Mouse (Mus musculus) limb, embryonic 15.5 days (tissue): Measurements from ENCODE around the gene Slc25a40. TPM values are rescaled to one million over a fixed set of nuclear protein-coding genes. Genes with fewer than 3 reads are reported as not detected.

Experiments used
- ATAC-seq: fragments of 200-750 bp; cut with Nextera tagmentation; 2 replicates; pipeline ENCODE4 v1.8.0; 2017; ENCODE audit warnings: low read depth, moderate TSS enrichment; ENCODE audit not compliant: insufficient number of reproducible peaks, low FRiP score, low TSS enrichment
- H3K27ac ChIP-seq: fragments of 300-500 bp; sonication (generic); 2 replicates; pipeline ENCODE4 v1.5.1; 2015; ENCODE audit warnings: moderate library complexity, mild to moderate bottlenecking, inconsistent platforms
- H3K27me3 ChIP-seq: fragments of 300-500 bp; sonication (generic); 2 replicates; pipeline ENCODE4 v1.6.1; 2015; ENCODE audit warnings: inconsistent platforms
- H3K36me3 ChIP-seq: fragments of 300-500 bp; sonication (generic); 2 replicates; pipeline ENCODE4 v1.6.1; 2015; ENCODE audit warnings: inconsistent platforms
- H3K4me1 ChIP-seq: fragments of 300-500 bp; sonication (generic); 2 replicates; pipeline ENCODE4 v1.6.1; 2015; ENCODE audit warnings: inconsistent platforms
- H3K4me2 ChIP-seq: fragments of 300-500 bp; sonication (generic); 2 replicates; pipeline ENCODE4 v1.6.1; 2015; ENCODE audit warnings: mild to moderate bottlenecking, inconsistent platforms
- H3K4me3 ChIP-seq: fragments of 300-500 bp; sonication (generic); 2 replicates; pipeline ENCODE4 v1.5.1; 2015; ENCODE audit warnings: mild to moderate bottlenecking, inconsistent platforms
- H3K9ac ChIP-seq: fragments of 300-500 bp; sonication (generic); 2 replicates; pipeline ENCODE4 v1.6.1; 2015; ENCODE audit warnings: inconsistent platforms
- H3K9me3 ChIP-seq: fragments of 300-500 bp; sonication (generic); 2 replicates; pipeline ENCODE4 v1.6.1; 2016; ENCODE audit warnings: inconsistent platforms
- WGBS: fragments of 180-500 bp; shearing (Covaris S2); methylation state at CpG from one replicate; pipeline ENCODE4 v1.1.7; 2015; 5-methylcytosine and 5-hydroxymethylcytosine counted together
- polyA plus RNA-seq: library from polyadenylated mRNA; unstranded; fragments of >200 nt; fragmentation: Nextera tagmentation; extraction: Ambion mirVana; gene quantifications from 2 replicates; pipeline ENCODE4 v1.2.1, GENCODE M21; 2015

The Slc25a40 gene
- polyA plus RNA-seq, 1 experiment from 2014 or later: 14.2 TPM

- no peaks in the 10 kb centered on the region for H3K36me3 ChIP-seq
- peak overlapping the region; percentile 94 for H3K4me3 ChIP-seq
- H3K27me3 ChIP-seq: no peaks in the 10 kb centered on the region
- ATAC-seq: no peak
- H3K9ac ChIP-seq: no peak overlapping the region
- no peaks in the 10 kb centered on the region for H3K9me3 ChIP-seq
- H3K4me2 ChIP-seq: peak overlapping the region; percentile 69
- 26% methylated on average over 7 of the region's 7 CpGs for WGBS
- H3K27ac ChIP-seq: no peak overlapping the region
- H3K4me1 ChIP-seq: 0 out of 2 replicates have a peak, but pooled peaks cover 4% of the 10 kb centered on the region
These were observed 1.5 kb downstream of the Slc25a40 start for GRCm38 (mm10) chr5:8424116-8424515.

- H3K9ac ChIP-seq: no peak overlapping the region
- H3K27ac ChIP-seq: no peak overlapping the region
- no peak overlapping the region for H3K4me2 ChIP-seq
- no peak overlapping the region for H3K4me3 ChIP-seq
- no peaks in the 10 kb centered on the region for H3K27me3 ChIP-seq
- H3K4me1 ChIP-seq: 0 out of 2 replicates have a peak, but pooled peaks cover 4% of the 10 kb centered on the region
- no peaks in the 10 kb centered on the region for H3K9me3 ChIP-seq
- no peaks in the 10 kb centered on the region for H3K36me3 ChIP-seq
- ATAC-seq: no peak
- 64% methylated on average over 5 of the region's 5 CpGs for WGBS
These were observed 3.2 kb downstream of the Slc25a40 start for GRCm38 (mm10) chr5:8425899-8426298.

- H3K9ac ChIP-seq: no peak overlapping the region
- H3K36me3 ChIP-seq: peaks cover 15% of the 10 kb centered on the region; the same call in 1 of the 2 replicates
- H3K4me3 ChIP-seq: no peak overlapping the region
- H3K27ac ChIP-seq: no peak overlapping the region
- H3K9me3 ChIP-seq: no peaks in the 10 kb centered on the region
- H3K4me1 ChIP-seq: no peaks in the 10 kb centered on the region
- ATAC-seq: no peak
- WGBS: 87% methylated on average over 5 of the region's 5 CpGs
- H3K4me2 ChIP-seq: no peak overlapping the region
- H3K27me3 ChIP-seq: no peaks in the 10 kb centered on the region
These were observed 15.0 kb downstream of the Slc25a40 start for GRCm38 (mm10) chr5:8437481-8438156.

- no peak overlapping the region for H3K4me3 ChIP-seq
- peaks cover 15% of the 10 kb centered on the region; the same call in 1 of the 2 replicates for H3K36me3 ChIP-seq
- ATAC-seq: no peak
- no peak overlapping the region for H3K27ac ChIP-seq
- H3K4me2 ChIP-seq: no peak overlapping the region
- H3K27me3 ChIP-seq: no peaks in the 10 kb centered on the region
- H3K9me3 ChIP-seq: no peaks in the 10 kb centered on the region
- no peaks in the 10 kb centered on the region for H3K4me1 ChIP-seq
- H3K9ac ChIP-seq: no peak overlapping the region
- WGBS: 70% methylated on average over 2 of the region's 2 CpGs
These were observed 16.4 kb downstream of the Slc25a40 start for GRCm38 (mm10) chr5:8439095-8439494.

GRCm38 (mm10) chr5:8455565-8455964, 32.9 kb downstream of the Slc25a40 start:
- no peak for ATAC-seq

GRCm38 (mm10) chr5:8456561-8456960, 33.9 kb downstream of the Slc25a40 start:
- no peak overlapping the region for H3K9ac ChIP-seq
- H3K4me2 ChIP-seq: no peak overlapping the region
- no peaks in the 10 kb centered on the region for H3K9me3 ChIP-seq
- ATAC-seq: no peak
- H3K36me3 ChIP-seq: peaks cover 15% of the 10 kb centered on the region
- no peaks in the 10 kb centered on the region for H3K4me1 ChIP-seq
- H3K27me3 ChIP-seq: no peaks in the 10 kb centered on the region
- no peak overlapping the region for H3K4me3 ChIP-seq
- no peak overlapping the region for H3K27ac ChIP-seq
- 82% methylated on average over 5 of the region's 5 CpGs for WGBS

More at GRCm38 (mm10) chr5:8455565-8455964, 32.9 kb downstream of the Slc25a40 start:
- Histone ChIP-seq H3K9ac (no peak overlapping the region), H3K27ac (no peak overlapping the region), H3K4me3 (no peak overlapping the region), H3K4me1 (no peaks in the 10 kb centered on the region), H3K4me2 (no peak overlapping the region), H3K9me3 (no peaks in the 10 kb centered on the region), H3K36me3 (peaks cover 16% of the 10 kb centered on the region), H3K27me3 (no peaks in the 10 kb centered on the region)

GRCm38 (mm10) chr5:8487989-8488700, 65.5 kb downstream of the Slc25a40 start:
- H3K4me1 ChIP-seq: no peaks in the 10 kb centered on the region
- H3K4me2 ChIP-seq: no peak overlapping the region
- 79% methylated on average over 4 of the region's 4 CpGs for WGBS
- no peak overlapping the region for H3K27ac ChIP-seq
- no peak overlapping the region for H3K9ac ChIP-seq
- ATAC-seq: no peak
- no peaks in the 10 kb centered on the region for H3K9me3 ChIP-seq
- H3K36me3 ChIP-seq: no peaks in the 10 kb centered on the region
- H3K4me3 ChIP-seq: no peak overlapping the region
- H3K27me3 ChIP-seq: no peaks in the 10 kb centered on the region

GRCm38 (mm10) chr5:8488701-8489297, 66.1 kb downstream of the Slc25a40 start:
- no peaks in the 10 kb centered on the region for H3K27me3 ChIP-seq
- no peaks in the 10 kb centered on the region for H3K4me1 ChIP-seq
- H3K9me3 ChIP-seq: no peaks in the 10 kb centered on the region
- H3K4me3 ChIP-seq: no peak overlapping the region
- H3K4me2 ChIP-seq: no peak overlapping the region
- H3K36me3 ChIP-seq: no peaks in the 10 kb centered on the region
- no peak overlapping the region for H3K9ac ChIP-seq
- H3K27ac ChIP-seq: no peak overlapping the region
- 98% methylated on average over 2 of the region's 2 CpGs for WGBS
- no peak for ATAC-seq

- H3K9ac ChIP-seq: no peak overlapping the region
- no peak overlapping the region for H3K27ac ChIP-seq
- no peaks in the 10 kb centered on the region for H3K9me3 ChIP-seq
- no peaks in the 10 kb centered on the region for H3K36me3 ChIP-seq
- ATAC-seq: no peak
- no peak overlapping the region for H3K4me3 ChIP-seq
- 40% methylated on average over 6 of the region's 6 CpGs for WGBS
- H3K27me3 ChIP-seq: no peaks in the 10 kb centered on the region
- H3K4me1 ChIP-seq: no peaks in the 10 kb centered on the region
- H3K4me2 ChIP-seq: no peak overlapping the region
These were observed 66.9 kb downstream of the Slc25a40 start for GRCm38 (mm10) chr5:8489471-8490110.

- Histone ChIP-seq H3K27ac (no peak overlapping the region), H3K4me1 (no peaks in the 10 kb centered on the region), H3K4me3 (no peak overlapping the region), H3K9ac (no peak overlapping the region), H3K9me3 (no peaks in the 10 kb centered on the region), H3K36me3 (no peaks in the 10 kb centered on the region), H3K27me3 (no peaks in the 10 kb centered on the region), H3K4me2 (no peak overlapping the region)
- 42% methylated on average over 4 of the region's 4 CpGs for whole genome bisulfite sequencing
- ATAC-seq: no peak
These were observed 69.1 kb downstream of the Slc25a40 start for GRCm38 (mm10) chr5:8491778-8492177.
